Mouse (Mus musculus) lung, adult 2 months (tissue): ENCODE measurements around the gene Hist1h2ad.

Experiments used
- CTCF ChIP-seq: fragments of 200-500 bp; IDR thresholded peaks from 2 replicates; pipeline ENCODE4 v1.5.1; 2011; ENCODE audit warnings: mild to moderate bottlenecking, low read length, control low read depth; ENCODE audit not compliant: insufficient read depth
- POLR2A ChIP-seq: fragments of 200-500 bp; IDR thresholded peaks from 2 replicates; pipeline ENCODE4 v1.6.1; 2011; ENCODE audit warnings: low read depth, mild to moderate bottlenecking, control low read depth, low read length, borderline replicate concordance; ENCODE audit errors: extremely low read depth

DNA sequence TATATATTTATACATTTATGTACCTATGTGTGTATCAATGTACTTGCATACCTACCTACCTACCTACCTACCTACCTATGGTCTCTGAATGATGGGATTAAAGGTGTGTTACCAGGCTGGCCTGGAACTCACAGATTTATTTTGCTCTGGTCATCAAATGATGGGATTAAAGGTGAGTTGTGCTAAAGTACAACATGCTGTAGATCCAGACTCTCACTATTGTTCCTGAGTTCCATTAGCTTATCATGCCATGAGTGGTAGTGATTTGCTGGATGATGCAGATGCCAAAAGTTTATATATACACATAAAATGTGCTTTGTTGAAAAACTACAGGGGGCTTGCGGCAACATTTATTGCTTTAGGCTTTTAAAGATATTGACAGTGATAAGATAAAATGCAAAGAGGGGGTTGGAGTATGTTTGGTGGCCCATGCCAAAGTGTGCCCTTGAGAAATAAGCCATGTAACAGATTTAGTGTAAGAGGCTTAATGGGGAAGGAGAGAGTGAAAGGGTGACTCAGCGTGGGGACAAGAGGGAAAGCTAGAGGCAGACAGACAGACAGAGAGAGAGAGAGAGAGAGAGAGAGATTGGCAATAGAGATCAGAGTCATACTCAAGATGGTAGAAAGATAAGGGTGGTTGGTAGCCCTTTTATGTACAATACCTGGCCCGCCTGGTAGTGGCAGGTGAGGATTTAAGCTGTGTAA lies 37.0 kb upstream of the Hist1h2ad start:
- TF ChIP-seq CTCF = no peak
- no peak for TF ChIP-seq POLR2A
